Mouse (Mus musculus) lung, postnatal 14 days (tissue): ENCODE measurements around the gene Gstcd.

Experiments used
- DNase-seq: peaks from one replicate; pipeline ENCODE4 v3.0.0; 2021

Gstcd gene

DNA sequence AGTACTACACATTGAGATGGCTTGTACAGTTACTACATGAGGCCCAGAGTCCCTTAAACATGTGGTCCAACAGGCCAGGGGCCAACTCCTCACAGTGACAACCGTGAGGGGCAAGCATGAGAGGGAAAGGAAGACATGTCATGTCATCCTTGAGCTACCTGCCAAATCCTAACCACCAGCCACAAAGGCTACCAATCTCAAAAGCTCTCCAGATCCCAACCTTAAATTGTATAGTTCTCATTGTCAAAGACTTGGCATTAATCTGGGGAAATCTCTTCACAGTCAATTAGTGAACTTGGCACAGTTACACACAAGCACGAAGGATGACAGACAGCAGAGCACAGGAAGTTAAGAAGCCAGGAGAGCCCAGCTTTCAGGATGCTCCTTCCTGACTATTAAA is 157.2 kb downstream of the Gstcd start:
- DNase-seq, result no peak
